Mouse (Mus musculus): ENCODE data around the gene Spata2. TPM values are rescaled to one million over a fixed set of nuclear protein-coding genes. Genes with fewer than 3 reads are reported as not detected.

Spata2 gene
- polyA plus RNA-seq, 1 experiment from 2014 or later = 13.1 TPM

DNA sequence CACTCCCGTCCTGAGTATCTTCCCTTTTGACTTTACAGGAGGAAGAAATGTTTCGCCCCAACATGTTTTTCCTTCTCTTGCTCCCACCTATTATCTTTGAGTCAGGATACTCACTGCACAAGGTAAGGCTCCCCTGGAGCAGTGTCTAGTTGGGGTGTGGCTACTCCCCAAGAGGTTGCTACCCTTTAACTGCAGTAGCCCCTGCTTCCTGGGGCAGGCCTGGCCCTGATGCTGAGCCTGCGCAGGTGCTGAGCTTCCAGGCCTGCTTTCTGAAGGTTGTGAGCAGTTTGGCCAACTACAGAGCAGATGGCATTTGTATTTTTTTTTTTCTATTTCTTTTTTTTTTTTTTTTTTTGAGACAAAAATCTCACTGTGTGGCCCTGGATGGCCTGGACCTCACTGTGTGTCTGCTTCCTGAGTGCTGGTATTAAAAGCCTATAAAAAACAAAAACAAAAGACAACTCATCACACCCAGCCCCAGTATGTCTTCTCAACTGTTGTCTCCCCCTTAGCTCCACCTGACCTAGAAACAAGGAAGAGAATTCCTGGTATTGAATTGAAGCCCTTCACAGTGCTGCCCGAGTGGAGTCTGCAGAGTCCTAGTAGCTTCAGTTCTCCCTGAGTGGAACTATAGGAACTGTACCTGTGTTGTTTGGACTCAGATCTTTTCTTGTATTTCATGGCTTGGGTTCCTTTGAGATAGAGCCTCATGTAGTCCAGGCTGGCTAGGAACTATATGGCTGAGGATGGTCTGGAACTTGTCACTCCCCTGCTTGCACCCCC, 49.1 kb downstream of the Spata2 start:
- 96% methylated on average over 4 of the region's 4 CpGs for WGBS
- H3K4me3 ChIP-seq (ENCODE audit: low read depth, low read length) = no peak overlapping the region

DNA sequence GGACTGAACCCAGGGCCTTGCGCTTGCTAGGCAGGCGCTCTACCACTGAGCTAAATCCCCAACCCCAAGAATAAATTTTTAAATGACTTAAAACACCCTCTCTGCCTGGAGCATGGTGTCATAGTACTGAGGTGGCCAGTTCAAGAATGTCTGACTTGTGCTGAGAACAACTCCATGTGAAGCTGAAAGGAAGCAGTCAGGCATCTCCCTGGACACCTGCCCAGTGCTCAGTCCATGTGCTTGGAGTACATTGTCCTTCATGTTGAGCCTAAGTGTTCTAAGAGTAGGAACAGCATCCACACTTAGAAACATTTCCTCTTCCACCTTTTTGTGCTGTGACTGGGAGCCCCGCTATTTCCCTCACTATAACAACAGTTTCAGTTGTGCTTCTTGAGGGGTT, 53.3 kb downstream of the Spata2 start:
- Histone ChIP-seq H3K4me2 (replicated peaks; ENCODE audit: low read depth, low read length) (no peak overlapping the region), H3K4me1 (ENCODE audit: control insufficient read depth, insufficient read depth, low read length) (no peaks in the 10 kb centered on the region), H3K9ac (replicated peaks; ENCODE audit: low read depth, low read length) (no peak overlapping the region), H3K36me3 (ENCODE audit: control insufficient read depth, insufficient read depth, low read length) (peaks cover 44% of the 10 kb centered on the region), H3K4me3 (ENCODE audit: low read depth, low read length) (no peak overlapping the region), H3K27ac (ENCODE audit: low read length) (no peak overlapping the region), H3K27me3 (ENCODE audit: control insufficient read depth, insufficient read depth, low read length) (no peaks in the 10 kb centered on the region), H3K9me3 (ENCODE audit: control insufficient read depth, low read depth, low read length) (no peaks in the 10 kb centered on the region)
- ATAC-seq (ENCODE audit: insufficient number of reproducible peaks, insufficient read depth, low FRiP score, low read depth) = no peak
- 96% methylated on average over 3 of the region's 3 CpGs for WGBS

More for the DNA sequence above, 49.1 kb downstream of the Spata2 start:
- Histone ChIP-seq H3K36me3 (ENCODE audit: control insufficient read depth, insufficient read depth, low read length) (peaks cover 37% of the 10 kb centered on the region), H3K9ac (replicated peaks; ENCODE audit: low read depth, low read length) (no peak overlapping the region), H3K4me2 (replicated peaks; ENCODE audit: low read depth, low read length) (no peak overlapping the region), H3K9me3 (ENCODE audit: control insufficient read depth, low read depth, low read length) (no peaks in the 10 kb centered on the region), H3K27ac (ENCODE audit: low read length) (no peak overlapping the region), H3K27me3 (ENCODE audit: control insufficient read depth, insufficient read depth, low read length) (no peaks in the 10 kb centered on the region), H3K4me1 (ENCODE audit: control insufficient read depth, insufficient read depth, low read length) (no peaks in the 10 kb centered on the region)
- no peak for ATAC-seq (ENCODE audit: insufficient number of reproducible peaks, insufficient read depth, low FRiP score, low read depth)

DNA sequence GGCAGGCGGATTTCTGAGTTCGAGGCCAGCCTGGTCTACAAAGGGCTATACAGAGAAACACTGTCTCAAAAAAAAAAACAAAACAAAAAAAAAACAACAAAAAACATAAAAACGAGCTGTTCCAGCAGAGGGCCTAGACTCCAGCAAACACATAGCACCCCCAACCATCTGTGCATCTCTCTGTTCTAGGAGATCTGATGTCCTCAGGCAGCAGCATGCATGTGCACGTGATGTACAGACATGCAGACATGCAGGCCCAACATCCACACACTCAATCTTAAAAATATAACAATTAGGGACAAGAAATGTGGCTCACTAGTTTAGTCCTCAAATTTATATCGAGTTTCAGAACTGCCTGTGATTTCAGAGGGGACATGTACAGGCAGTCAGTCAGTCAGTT, 56.3 kb downstream of the Spata2 start:
- WGBS = 87% methylated on average over 5 of the region's 5 CpGs
- H3K9ac ChIP-seq (replicated peaks; ENCODE audit: low read depth, low read length) = no peak overlapping the region
- H3K9me3 ChIP-seq (ENCODE audit: control insufficient read depth, low read depth, low read length) = no peaks in the 10 kb centered on the region
- H3K4me3 ChIP-seq (ENCODE audit: low read depth, low read length) = no peak overlapping the region
- no peaks in the 10 kb centered on the region for H3K27me3 ChIP-seq (ENCODE audit: control insufficient read depth, insufficient read depth, low read length)
- no peak for ATAC-seq (ENCODE audit: insufficient number of reproducible peaks, insufficient read depth, low FRiP score, low read depth)
- no peak overlapping the region for H3K27ac ChIP-seq (ENCODE audit: low read length)
- peaks cover 25% of the 10 kb centered on the region for H3K36me3 ChIP-seq (ENCODE audit: control insufficient read depth, insufficient read depth, low read length)
- H3K4me1 ChIP-seq (ENCODE audit: control insufficient read depth, insufficient read depth, low read length) = no peaks in the 10 kb centered on the region
- H3K4me2 ChIP-seq (replicated peaks; ENCODE audit: low read depth, low read length) = no peak overlapping the region

DNA sequence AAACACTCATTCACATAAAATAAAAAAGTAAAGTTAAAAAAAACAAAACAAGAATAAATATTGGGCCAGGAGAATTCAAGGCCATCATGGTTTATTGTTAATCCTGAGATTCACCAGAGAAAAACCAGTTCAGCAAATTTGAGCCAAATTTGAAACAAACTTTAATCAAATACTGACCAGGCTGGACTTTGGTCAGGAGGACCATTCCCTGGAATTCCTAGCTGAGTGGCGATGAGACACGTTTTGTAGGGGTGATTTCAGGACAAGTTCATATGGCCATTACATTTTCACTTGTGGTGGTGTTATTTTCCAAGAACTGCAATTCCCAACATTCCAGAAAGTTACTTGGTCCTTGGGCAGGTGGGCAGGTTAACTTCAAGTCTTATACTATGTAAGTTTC, 57.1 kb downstream of the Spata2 start:
- no peaks in the 10 kb centered on the region for H3K4me1 ChIP-seq (ENCODE audit: control insufficient read depth, insufficient read depth, low read length)
- 92% methylated on average over 2 of the region's 2 CpGs for WGBS
- H3K9ac ChIP-seq (replicated peaks; ENCODE audit: low read depth, low read length) = no peak overlapping the region
- H3K4me2 ChIP-seq (replicated peaks; ENCODE audit: low read depth, low read length) = no peak overlapping the region
- no peak for ATAC-seq (ENCODE audit: insufficient number of reproducible peaks, insufficient read depth, low FRiP score, low read depth)
- H3K27me3 ChIP-seq (ENCODE audit: control insufficient read depth, insufficient read depth, low read length) = no peaks in the 10 kb centered on the region
- H3K36me3 ChIP-seq (ENCODE audit: control insufficient read depth, insufficient read depth, low read length) = peaks cover 19% of the 10 kb centered on the region
- no peaks in the 10 kb centered on the region for H3K9me3 ChIP-seq (ENCODE audit: control insufficient read depth, low read depth, low read length)
- no peak overlapping the region for H3K27ac ChIP-seq (ENCODE audit: low read length)
- no peak overlapping the region for H3K4me3 ChIP-seq (ENCODE audit: low read depth, low read length)

DNA sequence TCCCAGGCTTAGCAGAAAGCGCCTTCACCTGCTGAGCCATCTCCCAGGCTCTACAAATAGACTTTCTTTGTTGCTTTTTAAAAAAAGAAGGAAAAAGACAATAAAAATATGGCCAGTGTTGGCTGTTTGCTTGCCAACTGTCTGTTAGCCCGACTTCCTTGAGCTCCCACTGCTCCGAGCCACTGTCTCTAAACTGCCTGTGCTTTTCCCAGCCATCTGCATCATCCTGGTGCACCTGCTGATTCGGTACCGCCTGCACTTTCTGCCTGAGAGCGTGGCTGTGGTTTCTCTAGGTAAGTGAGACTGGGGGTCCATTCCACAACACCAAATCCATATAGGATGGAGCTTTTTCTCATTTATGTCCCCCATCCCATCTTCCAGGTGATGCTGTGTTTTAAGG, 58.1 kb downstream of the Spata2 start:
- no peaks in the 10 kb centered on the region for H3K4me1 ChIP-seq (ENCODE audit: control insufficient read depth, insufficient read depth, low read length)
- H3K36me3 ChIP-seq (ENCODE audit: control insufficient read depth, insufficient read depth, low read length) = peaks cover 17% of the 10 kb centered on the region
- no peak overlapping the region for H3K27ac ChIP-seq (ENCODE audit: low read length)
- H3K9ac ChIP-seq (replicated peaks; ENCODE audit: low read depth, low read length) = no peak overlapping the region
- 93% methylated on average over 6 of the region's 6 CpGs for WGBS
- H3K4me3 ChIP-seq (ENCODE audit: low read depth, low read length) = no peak overlapping the region
- H3K4me2 ChIP-seq (replicated peaks; ENCODE audit: low read depth, low read length) = no peak overlapping the region
- no peak for ATAC-seq (ENCODE audit: insufficient number of reproducible peaks, insufficient read depth, low FRiP score, low read depth)
- H3K9me3 ChIP-seq (ENCODE audit: control insufficient read depth, low read depth, low read length) = no peaks in the 10 kb centered on the region
- H3K27me3 ChIP-seq (ENCODE audit: control insufficient read depth, insufficient read depth, low read length) = no peaks in the 10 kb centered on the region

DNA sequence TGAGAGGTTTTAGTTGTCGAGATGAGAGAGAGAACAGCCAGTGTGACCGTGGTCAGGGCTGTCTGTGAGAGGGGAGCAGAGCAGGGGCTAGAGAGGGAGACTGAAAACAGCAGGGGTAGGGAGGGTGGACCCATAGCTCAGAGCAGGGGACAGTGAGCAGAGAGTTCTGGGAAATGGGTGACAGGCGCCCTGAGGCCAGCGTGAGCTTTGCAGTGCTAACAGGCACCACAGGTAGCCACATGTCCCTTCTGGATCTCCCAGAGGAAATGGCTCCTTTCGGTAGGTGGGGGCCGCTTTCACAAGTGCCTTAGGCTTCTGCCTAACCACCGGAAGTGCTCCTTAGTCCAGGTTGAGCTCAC, 61.3 kb downstream of the Spata2 start:
- no peak for ATAC-seq (ENCODE audit: insufficient number of reproducible peaks, insufficient read depth, low FRiP score, low read depth)
- 56% methylated on average over 7 of the region's 7 CpGs for WGBS
- Histone ChIP-seq H3K4me3 (ENCODE audit: low read depth, low read length) (no peak overlapping the region), H3K9ac (replicated peaks; ENCODE audit: low read depth, low read length) (no peak overlapping the region), H3K36me3 (ENCODE audit: control insufficient read depth, insufficient read depth, low read length) (peaks cover 29% of the 10 kb centered on the region), H3K27me3 (ENCODE audit: control insufficient read depth, insufficient read depth, low read length) (no peaks in the 10 kb centered on the region), H3K27ac (ENCODE audit: low read length) (no peak overlapping the region; the same call in 1 of the 2 replicates), H3K4me1 (ENCODE audit: control insufficient read depth, insufficient read depth, low read length) (no peaks in the 10 kb centered on the region), H3K4me2 (replicated peaks; ENCODE audit: low read depth, low read length) (no peak overlapping the region), H3K9me3 (ENCODE audit: control insufficient read depth, low read depth, low read length) (no peaks in the 10 kb centered on the region)

Other genes with a start within 250 kb of the Spata2 start
- 10.1 and 16.0 TPM in 2 replicates for gene B4galt5, start 143.7 kb downstream of the Spata2 start, polyA plus RNA-seq (2014; fragmentation: Nextera tagmentation; extraction: Ambion mirVana)
- 26.2 and 27.5 TPM in 2 replicates for gene Slc9a8, start 71.2 kb downstream of the Spata2 start, polyA plus RNA-seq (2014; fragmentation: Nextera tagmentation; extraction: Ambion mirVana)
- 78.2 and 83.2 TPM in 2 replicates for gene Rnf114, start 242 bp downstream of the Spata2 start, polyA plus RNA-seq (2014; fragmentation: Nextera tagmentation; extraction: Ambion mirVana)
- gene Snai1, start 45.3 kb upstream of the Spata2 start, polyA plus RNA-seq (2014; fragmentation: Nextera tagmentation; extraction: Ambion mirVana) = 11.6 and 12.9 TPM in 2 replicates
- gene Ube2v1, start 139.2 kb upstream of the Spata2 start, polyA plus RNA-seq (2014; fragmentation: Nextera tagmentation; extraction: Ambion mirVana) = 252 and 259 TPM in 2 replicates
- 7.9 and 8.1 TPM in 2 replicates for gene Gm20431, start 168.6 kb upstream of the Spata2 start, polyA plus RNA-seq (2014; fragmentation: Nextera tagmentation; extraction: Ambion mirVana)
- 1.3 and 2.0 TPM in 2 replicates for gene Cebpb, start 196.0 kb upstream of the Spata2 start, polyA plus RNA-seq (2014; fragmentation: Nextera tagmentation; extraction: Ambion mirVana)
- gene Tmem189, start 196.9 kb upstream of the Spata2 start, polyA plus RNA-seq (2014; fragmentation: Nextera tagmentation; extraction: Ambion mirVana) = 38.9 and 40.7 TPM in 2 replicates

Data from stomach, embryonic 14.5 days (tissue).